Mouse (Mus musculus) liver, embryonic 14.5 days (tissue): ENCODE measurements at regions not wholly inside any gene's neighbourhood (a gene's known extent, or its start where the extent isn't known, plus 50 kb on each side); places are given as distances from the start of the nearest gene placed in this dataset.

Experiments used
- CTCF ChIP-seq: IDR thresholded peaks from 2 replicates; pipeline ENCODE4 v1.5.1; 2016; ENCODE audit warnings: antibody characterized with exemption, low read depth, control low read depth
- EP300 ChIP-seq: IDR thresholded peaks from 2 replicates; pipeline ENCODE4 v1.6.1; 2016; ENCODE audit warnings: antibody characterized with exemption, low read depth

DNA sequence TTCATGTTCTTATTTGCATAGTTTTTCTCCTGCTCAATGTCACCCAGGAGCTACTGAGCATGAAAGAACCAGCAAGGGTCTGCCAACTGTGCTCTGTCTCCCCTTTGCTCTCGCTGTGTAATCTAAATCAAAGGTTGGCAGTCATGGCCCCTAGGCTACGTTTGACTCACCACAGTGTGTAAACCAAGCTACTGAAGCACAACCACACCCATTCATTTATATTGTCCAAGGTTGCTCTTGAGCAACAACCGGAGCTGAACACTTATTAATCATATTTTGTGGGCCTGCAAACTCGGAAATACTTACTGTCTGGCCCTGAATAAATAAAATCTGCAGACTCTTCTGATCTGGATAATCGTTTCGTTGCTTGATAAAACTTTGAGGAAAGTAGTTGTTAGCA lies 826.3 kb downstream of the Efna5 start:
- TF ChIP-seq CTCF: no peak
- no peak for TF ChIP-seq EP300
